Mouse (Mus musculus): ENCODE data around the gene Myl9. TPM values are rescaled to one million over a fixed set of nuclear protein-coding genes. Genes with fewer than 3 reads are reported as not detected.
"Not testable (repeated sequence)": the region's sequence is repeated elsewhere in the genome, so short reads cannot be mapped to it uniquely, and the experiment has no call there.

The Myl9 gene
- total and polyA plus RNA-seq, 3 experiments: 1.2 to 1.3 TPM; not detected in 1

GRCm38 (mm10) chr2:156816116-156816515 is 40.9 kb downstream of the Myl9 start:
- no peak for TF ChIP-seq USF2 (IDR thresholded peaks at IDR 0.05; ENCODE audit: borderline replicate concordance in 1 of 2, insufficient read depth in 1 of 2, low read depth in 1 of 2, low read length in 2 of 2)
- no peak for TF ChIP-seq NRF1 (IDR thresholded peaks at IDR 0.05; ENCODE audit: insufficient read depth, low read depth, low read length, poor library complexity, severe bottlenecking)
- no peak for TF ChIP-seq TBP (IDR thresholded peaks at IDR 0.05; ENCODE audit: low read depth, low read length)
- no peak for TF ChIP-seq GATA1 (IDR thresholded peaks at IDR 0.05; ENCODE audit: low read depth, low read length)
- TF ChIP-seq ZNF384 (IDR thresholded peaks at IDR 0.05; ENCODE audit: low read depth, low read length): no peak
- no peak for TF ChIP-seq MAFK (IDR thresholded peaks at IDR 0.05; ENCODE audit: borderline replicate concordance, low read depth, low read length)
- TF ChIP-seq MAX (IDR thresholded peaks at IDR 0.05; ENCODE audit: low read length): no peak
- Histone ChIP-seq H3K36me3 (ENCODE audit: control insufficient read depth in 1 of 2, insufficient read depth in 2 of 2, low read length in 2 of 2) (no peaks in the 10 kb centered on the region), H3K27me3 (ENCODE audit: control insufficient read depth in 1 of 2, insufficient read depth in 2 of 2, low read length in 2 of 2) (peaks cover 0 to 4% of the 10 kb centered on the region in 2 experiments; a peak in 1 of 4 replicates), H3K9me3 (replicated peaks; ENCODE audit: insufficient read depth, low read length) (no peaks in the 10 kb centered on the region), H3K27ac (ENCODE audit: control insufficient read depth, low read depth, low read length) (no peak overlapping the region), H3K79me2 (ENCODE audit: control insufficient read depth, insufficient read depth, low read length, poor library complexity) (no peaks in the 10 kb centered on the region), H3K4me1 (ENCODE audit: control insufficient read depth in 1 of 2, insufficient read depth in 2 of 2, low read length in 2 of 2) (no peaks in the 10 kb centered on the region), H3K9ac (ENCODE audit: control insufficient read depth, low read depth, low read length, poor library complexity, severe bottlenecking) (no peak overlapping the region), H3K4me3 (ENCODE audit: control insufficient read depth in 1 of 2, insufficient read depth in 1 of 2, low read depth in 2 of 2, low read length in 2 of 2) (no peak overlapping the region)
- no peak for DNase-seq (ENCODE audit: low read depth, low spot score)

GRCm38 (mm10) chr2:156825128-156825527 is 49.9 kb downstream of the Myl9 start:
- not testable (repeated sequence) for H3K36me3 ChIP-seq (ENCODE audit: control insufficient read depth in 1 of 2, insufficient read depth in 2 of 2, low read length in 2 of 2); DNase-seq (ENCODE audit: low read depth, low spot score); H3K9me3 ChIP-seq (replicated peaks; ENCODE audit: insufficient read depth, low read length); H3K79me2 ChIP-seq (ENCODE audit: control insufficient read depth, insufficient read depth, low read length, poor library complexity); H3K9ac ChIP-seq (ENCODE audit: control insufficient read depth, low read depth, low read length, poor library complexity, severe bottlenecking); H3K27me3 ChIP-seq (ENCODE audit: control insufficient read depth in 1 of 2, insufficient read depth in 2 of 2, low read length in 2 of 2); H3K27ac ChIP-seq (ENCODE audit: control insufficient read depth, low read depth, low read length); H3K4me1 ChIP-seq (ENCODE audit: control insufficient read depth in 1 of 2, insufficient read depth in 2 of 2, low read length in 2 of 2); H3K4me3 ChIP-seq (ENCODE audit: control insufficient read depth in 1 of 2, insufficient read depth in 1 of 2, low read depth in 2 of 2, low read length in 2 of 2)

Other genes starting within 250 kb of the Myl9 start
- gene Aar2, start 227.8 kb upstream of the Myl9 start, total RNA-seq (2012; rRNA removed): 24.2 and 28.2 TPM in 2 replicates
- gene Aar2, start 227.8 kb upstream of the Myl9 start, polyA plus RNA-seq (2012; ENCODE audit: insufficient read depth in 1 of 2, insufficient read length in 2 of 2, low read depth in 1 of 2, low replicate concordance in 2 of 2, missing spikeins in 1 of 2): 10 to 100 TPM in 1 of 2 experiments, not detected in 1; 34.1 TPM
- 10.3 and 10.4 TPM in 2 replicates for gene Dlgap4, start 161.7 kb upstream of the Myl9 start, total RNA-seq (2012; rRNA removed)
- gene Dlgap4, start 161.7 kb upstream of the Myl9 start, polyA plus RNA-seq (2012; ENCODE audit: insufficient read depth in 1 of 2, insufficient read length in 2 of 2, low read depth in 1 of 2, low replicate concordance in 2 of 2, missing spikeins in 1 of 2): 10 to 100 TPM in 1 of 2 experiments, not detected in 1; 39.6 TPM
- 15.2 and 16.9 TPM in 2 replicates for gene Tgif2, start 64.6 kb downstream of the Myl9 start, total RNA-seq (2012; rRNA removed)
- gene Tgif2, start 64.6 kb downstream of the Myl9 start, polyA plus RNA-seq (2012; ENCODE audit: insufficient read depth in 1 of 2, insufficient read length in 2 of 2, low read depth in 1 of 2, low replicate concordance in 2 of 2, missing spikeins in 1 of 2): 10 to 100 TPM in 1 of 2 experiments, not detected in 1; 43.3 TPM
- gene 4930518I15Rik, start 82.5 kb downstream of the Myl9 start, total RNA-seq (2012; rRNA removed): 0.23 TPM in 1 of 2 replicates, not detected in the other
- gene 4930518I15Rik, start 82.5 kb downstream of the Myl9 start, polyA plus RNA-seq (2012; ENCODE audit: insufficient read depth in 1 of 2, insufficient read length in 2 of 2, low read depth in 1 of 2, low replicate concordance in 2 of 2, missing spikeins in 1 of 2): under 1 TPM in 1 of 2 experiments, not detected in 1; 0.60 TPM
- 211 and 226 TPM in 2 replicates for gene Rab5if, start 87.7 kb downstream of the Myl9 start, total RNA-seq (2012; rRNA removed)
- gene Rab5if, start 87.7 kb downstream of the Myl9 start, polyA plus RNA-seq (2012; ENCODE audit: insufficient read depth in 1 of 2, insufficient read length in 2 of 2, low read depth in 1 of 2, low replicate concordance in 2 of 2, missing spikeins in 1 of 2): 100 to 1,000 TPM; 263 to 315 TPM
- gene Sla2, start 111.8 kb downstream of the Myl9 start, total RNA-seq (2012; rRNA removed): 7.7 and 9.0 TPM in 2 replicates
- gene Sla2, start 111.8 kb downstream of the Myl9 start, polyA plus RNA-seq (2012; ENCODE audit: insufficient read depth in 1 of 2, insufficient read length in 2 of 2, low read depth in 1 of 2, low replicate concordance in 2 of 2, missing spikeins in 1 of 2): under 1 TPM in 1 of 2 experiments, not detected in 1; 0.40 TPM
- gene Ndrg3, start 216.6 kb downstream of the Myl9 start, total RNA-seq (2012; rRNA removed): 19.0 and 20.1 TPM in 2 replicates
- gene Ndrg3, start 216.6 kb downstream of the Myl9 start, polyA plus RNA-seq (2012; ENCODE audit: insufficient read depth in 1 of 2, insufficient read length in 2 of 2, low read depth in 1 of 2, low replicate concordance in 2 of 2, missing spikeins in 1 of 2): 10 to 100 TPM in 1 of 2 experiments, not detected in 1; 39.6 TPM
- gene Dsn1, start 231.7 kb downstream of the Myl9 start, total RNA-seq (2012; rRNA removed): 27.1 and 29.3 TPM in 2 replicates
- 10 to 100 TPM in 1 of 2 experiments, not detected in 1; 33.2 TPM for gene Dsn1, start 231.7 kb downstream of the Myl9 start, polyA plus RNA-seq (2012; ENCODE audit: insufficient read depth in 1 of 2, insufficient read length in 2 of 2, low read depth in 1 of 2, low replicate concordance in 2 of 2, missing spikeins in 1 of 2)